Mouse (Mus musculus) lung, adult 2 months (tissue): ENCODE results near the gene Cd68.

Source experiments
- CTCF ChIP-seq: fragments of 200-500 bp; IDR thresholded peaks from 2 replicates; pipeline ENCODE4 v1.5.1; 2011; ENCODE audit warnings: mild to moderate bottlenecking, low read length, control low read depth; ENCODE audit not compliant: insufficient read depth
- POLR2A ChIP-seq: fragments of 200-500 bp; IDR thresholded peaks from 2 replicates; pipeline ENCODE4 v1.6.1; 2011; ENCODE audit warnings: low read depth, mild to moderate bottlenecking, control low read depth, low read length, borderline replicate concordance; ENCODE audit errors: extremely low read depth

GRCm38 (mm10) chr11:69628286-69628685 lies 37.7 kb downstream of the Cd68 start:
- TF ChIP-seq CTCF (peak; percentile 99), POLR2A (no peak)
